Mouse (Mus musculus) adrenal gland, adult (tissue): ENCODE data around the gene Ttyh3.

ENCODE experiments used
- DNase-seq, 2 experiments: peaks; one replicate each; pipeline ENCODE4 v3.0.0; 2022 to 2023; ENCODE audit warnings: low spot score in 1 of 2; ENCODE audit not compliant: inconsistent age in 2 of 2

The Ttyh3 gene

DNA sequence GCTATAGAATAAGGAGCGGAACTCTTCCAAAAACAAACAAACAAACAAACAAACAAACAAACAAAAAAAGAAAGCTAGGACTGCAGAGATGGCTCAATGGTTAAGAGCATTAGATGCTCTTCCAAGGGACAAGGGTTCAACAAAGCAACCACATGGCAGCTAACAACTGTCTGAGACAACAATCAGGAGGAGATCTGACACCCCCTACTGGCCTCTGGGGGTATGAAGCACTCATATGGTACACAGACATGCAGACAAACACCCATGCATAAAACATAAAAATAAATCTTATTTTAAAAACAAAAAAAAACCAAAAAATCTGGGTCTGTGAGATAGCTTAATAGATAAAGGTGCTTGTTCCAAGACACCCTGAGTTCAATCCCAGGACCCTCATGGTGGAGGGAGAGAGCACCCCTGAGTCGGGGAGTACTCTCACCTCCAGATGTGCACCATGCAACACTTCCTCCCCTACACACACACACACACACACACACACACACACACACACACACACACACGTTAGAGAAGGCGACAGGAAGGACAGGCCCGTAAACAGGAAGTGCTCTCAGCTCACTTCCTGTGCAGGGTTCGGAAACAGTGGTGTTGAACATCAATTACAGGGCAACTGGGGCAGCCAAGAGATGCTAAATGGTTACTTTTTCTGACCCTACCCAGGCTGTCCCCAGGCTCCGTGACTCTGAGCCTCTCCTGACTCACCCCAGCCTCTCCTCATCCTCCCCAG lies 12.3 kb downstream of the Ttyh3 start:
- peak in 1 of 2 experiments; percentile 63 for DNase-seq

DNA sequence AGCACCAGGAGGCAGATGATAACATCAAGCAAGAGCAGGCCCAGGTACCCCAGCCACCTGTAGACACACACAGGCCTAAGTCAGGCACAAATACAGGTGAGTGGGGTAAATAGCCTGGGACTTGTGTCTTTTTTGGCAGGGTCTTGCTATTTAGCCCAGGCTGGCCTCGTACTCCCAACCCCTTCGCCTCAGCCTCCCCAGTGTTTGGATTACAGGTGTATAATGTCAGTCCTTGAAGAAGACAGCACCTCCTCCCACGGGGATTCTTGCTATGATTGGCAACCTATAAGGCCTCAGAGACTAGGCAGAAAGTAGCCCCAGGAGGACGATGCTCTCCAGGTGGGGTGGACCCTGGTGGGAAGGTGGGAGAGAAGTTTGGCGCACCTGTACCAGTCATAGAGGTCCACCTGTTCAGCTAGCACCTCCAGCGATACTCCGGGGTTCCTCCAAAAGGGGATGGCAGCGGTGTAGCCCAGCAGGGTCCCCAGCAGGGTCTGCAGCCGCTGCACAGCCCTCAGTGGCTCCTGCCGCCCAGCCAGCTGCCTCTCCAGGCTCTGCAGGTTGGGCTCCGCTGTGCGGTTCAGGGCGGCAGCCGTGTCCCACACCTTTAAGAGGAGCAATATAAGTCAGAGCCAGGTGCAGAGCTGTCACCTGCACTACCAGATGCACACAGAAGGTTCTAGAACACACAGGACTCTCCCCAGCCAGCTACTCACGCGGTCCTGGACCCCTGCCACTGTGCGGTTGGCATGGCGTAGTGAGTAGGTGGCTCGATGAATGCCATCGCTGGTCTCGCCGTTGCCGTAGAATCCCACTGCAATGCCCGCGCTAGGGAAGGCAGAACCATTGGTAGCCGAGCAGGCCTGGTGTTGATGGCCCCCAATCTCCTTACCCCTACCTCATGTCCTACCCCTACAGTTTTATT lies 13.8 kb downstream of the Ttyh3 start:
- no peak for DNase-seq

DNA sequence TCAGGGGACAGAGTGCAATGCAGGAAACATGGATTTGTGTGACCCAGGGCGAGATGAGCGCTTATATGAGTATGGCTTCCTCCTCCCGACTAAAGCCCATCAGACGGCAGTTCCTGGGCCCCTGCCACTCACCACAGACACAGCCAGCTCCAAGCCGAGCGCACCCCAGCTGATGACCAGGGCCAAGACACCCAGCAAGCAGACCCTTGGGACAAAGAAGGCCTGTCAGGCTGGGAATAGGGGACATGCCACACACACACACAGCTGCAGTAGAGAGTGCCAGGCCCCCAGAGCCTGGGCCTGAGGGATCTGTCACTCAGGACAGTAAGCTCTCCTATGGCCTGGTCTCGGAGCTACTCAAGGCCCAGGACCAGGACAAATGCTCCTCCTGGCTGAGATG lies 15.4 kb downstream of the Ttyh3 start:
- DNase-seq = no peak

DNA sequence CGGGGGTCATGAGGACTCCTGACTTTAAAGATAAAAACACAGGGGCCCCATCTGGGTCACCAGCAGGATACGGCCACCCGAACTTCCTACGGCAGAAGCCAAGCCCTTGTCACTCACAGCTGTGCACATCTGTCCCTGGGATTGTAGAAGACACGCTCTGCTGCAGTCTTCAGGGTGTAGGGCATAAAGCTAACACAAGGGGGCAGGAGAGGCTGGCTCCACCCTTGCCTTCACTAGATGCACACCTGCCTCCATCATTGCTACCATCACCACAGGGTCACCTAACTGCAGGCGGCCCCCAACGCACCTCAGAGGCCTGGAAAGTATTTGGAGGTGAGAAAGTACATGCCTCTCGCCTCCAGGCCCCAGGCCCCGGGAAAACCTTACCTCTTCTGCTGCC lies 19.8 kb downstream of the Ttyh3 start:
- DNase-seq = no peak

DNA sequence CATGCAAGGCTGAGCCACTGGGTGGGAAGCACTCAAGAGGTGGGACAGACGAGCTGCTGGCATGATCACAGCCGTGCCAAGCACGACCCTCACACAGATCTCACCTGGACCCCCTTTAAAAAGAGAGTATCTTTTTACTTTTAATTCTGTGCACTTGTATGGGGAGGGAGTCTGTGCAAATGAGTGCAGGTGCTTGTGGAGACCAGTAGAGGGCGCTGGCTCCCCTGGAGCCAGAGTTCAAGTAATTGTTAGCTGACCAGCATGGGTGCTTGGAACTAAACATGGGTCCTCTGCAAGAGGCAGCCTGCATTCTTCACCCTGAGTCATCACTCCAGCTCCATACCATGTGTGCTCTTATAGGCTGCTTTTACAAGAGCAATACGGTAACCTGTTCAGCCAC lies 21.3 kb downstream of the Ttyh3 start:
- no peak for DNase-seq

DNA sequence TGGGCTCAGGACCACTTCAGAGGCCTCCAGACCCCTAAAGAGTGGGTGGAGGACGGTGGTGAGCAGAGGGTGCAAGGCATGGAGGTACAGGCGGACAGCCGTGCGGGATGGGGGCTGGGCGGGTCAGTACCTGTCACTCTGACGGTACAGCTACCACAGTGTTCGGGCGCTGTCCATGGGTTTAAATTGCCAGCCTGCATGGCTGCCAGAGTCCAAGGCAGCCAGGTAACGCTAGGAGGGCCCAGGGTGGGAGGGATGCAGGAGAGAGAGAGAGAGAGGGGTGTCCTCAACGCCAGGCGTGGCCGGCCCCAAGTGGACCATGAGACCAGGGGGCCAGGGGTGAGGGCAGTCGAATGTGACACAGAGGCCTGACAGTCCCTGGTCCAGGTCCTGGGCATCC lies 23.9 kb downstream of the Ttyh3 start:
- no peak for DNase-seq

DNA sequence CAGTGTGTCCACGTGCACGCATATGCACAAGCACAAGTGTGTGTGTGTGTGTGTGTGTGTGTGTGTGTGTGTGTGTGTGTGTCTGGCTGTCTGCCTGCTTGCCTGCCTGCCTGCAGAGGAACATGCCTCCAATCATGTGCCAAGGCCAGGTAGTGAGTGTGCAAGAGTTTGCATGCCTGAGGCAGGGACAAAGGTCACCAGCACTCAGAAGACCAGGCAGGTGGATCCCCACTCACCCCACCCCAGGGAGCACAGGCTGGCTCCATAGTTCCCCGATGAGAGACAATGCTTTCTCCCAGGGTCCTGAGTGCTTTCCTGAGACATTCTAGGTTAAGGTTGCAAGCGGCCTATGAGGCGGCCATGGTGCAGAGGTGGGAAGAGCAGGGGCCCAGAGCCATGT lies 24.6 kb downstream of the Ttyh3 start:
- DNase-seq = no peak

DNA sequence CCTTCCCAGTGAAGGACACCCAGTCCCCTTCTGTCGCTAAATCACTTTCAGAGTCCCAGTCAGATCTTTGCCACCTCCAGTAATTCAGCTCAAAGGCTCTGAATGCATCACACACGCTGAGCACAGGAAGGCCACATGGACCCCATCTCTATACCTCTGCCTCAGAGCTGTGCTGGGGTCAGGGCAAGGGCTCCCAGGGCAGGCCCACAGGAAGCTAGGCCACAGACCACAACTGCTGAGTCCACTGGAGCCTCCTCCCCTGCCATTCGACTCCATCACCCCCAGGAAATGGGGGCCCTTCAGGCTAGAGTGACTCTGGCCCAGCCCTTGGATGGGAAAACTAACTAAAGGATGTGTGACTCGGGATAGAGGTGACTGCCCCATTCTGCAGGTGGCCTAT lies 25.0 kb downstream of the Ttyh3 start:
- DNase-seq = no peak

DNA sequence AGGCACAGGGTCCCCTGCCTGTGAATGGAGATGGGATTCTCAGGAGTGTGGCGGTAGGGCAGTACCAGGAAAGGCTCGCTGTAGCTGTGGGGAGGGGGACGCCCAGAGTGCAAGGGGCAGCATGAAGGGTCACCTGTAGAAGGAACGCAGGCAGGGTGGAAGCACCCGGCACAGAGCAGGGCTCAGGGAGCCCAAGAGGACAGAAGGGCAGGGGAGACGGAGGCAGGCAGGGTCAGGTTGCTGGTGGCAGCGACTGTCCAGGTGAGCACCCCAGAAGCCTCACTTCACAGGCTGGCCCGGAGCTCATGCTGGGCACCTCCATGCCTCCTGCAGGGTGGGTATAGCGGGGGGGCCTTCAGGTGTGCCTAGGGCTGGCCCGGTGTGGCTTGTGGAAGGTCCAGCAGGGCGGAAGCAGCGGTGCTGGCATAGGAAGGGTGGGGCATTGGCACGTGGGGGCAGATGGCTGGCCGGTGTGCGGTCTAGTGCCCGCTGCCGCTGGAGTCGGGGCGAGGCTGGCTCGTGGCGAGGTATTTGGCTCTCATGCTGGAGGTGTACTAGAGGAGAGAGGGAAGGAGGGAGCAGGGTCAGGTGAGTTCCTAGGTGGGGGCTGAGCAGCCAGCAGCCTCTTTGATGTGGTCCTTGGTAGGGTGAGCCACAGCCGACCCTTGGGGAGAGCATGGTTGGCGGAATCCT lies 25.7 kb downstream of the Ttyh3 start:
- DNase-seq = no peak

DNA sequence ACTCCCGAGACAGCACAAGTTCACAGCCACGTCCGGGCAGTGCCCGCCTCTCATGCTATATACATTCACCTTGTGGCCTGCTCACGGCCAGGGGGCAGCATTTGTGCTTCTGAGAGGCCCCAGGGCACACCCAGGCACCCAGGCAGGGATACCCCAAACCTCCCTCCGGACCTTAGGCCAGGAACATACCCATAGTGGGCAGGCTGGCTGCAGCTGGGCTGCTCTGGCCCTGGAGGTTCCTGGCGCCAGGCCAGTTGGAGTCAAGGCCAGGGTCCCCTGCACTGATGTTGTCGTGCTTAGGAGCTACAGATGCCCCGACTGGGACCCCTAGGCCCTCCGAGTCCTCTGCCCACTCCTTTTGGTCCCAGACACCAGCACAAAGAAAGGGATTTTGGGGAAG lies 27.3 kb downstream of the Ttyh3 start:
- DNase-seq = peak in 1 of 2 experiments; percentile 78

DNA sequence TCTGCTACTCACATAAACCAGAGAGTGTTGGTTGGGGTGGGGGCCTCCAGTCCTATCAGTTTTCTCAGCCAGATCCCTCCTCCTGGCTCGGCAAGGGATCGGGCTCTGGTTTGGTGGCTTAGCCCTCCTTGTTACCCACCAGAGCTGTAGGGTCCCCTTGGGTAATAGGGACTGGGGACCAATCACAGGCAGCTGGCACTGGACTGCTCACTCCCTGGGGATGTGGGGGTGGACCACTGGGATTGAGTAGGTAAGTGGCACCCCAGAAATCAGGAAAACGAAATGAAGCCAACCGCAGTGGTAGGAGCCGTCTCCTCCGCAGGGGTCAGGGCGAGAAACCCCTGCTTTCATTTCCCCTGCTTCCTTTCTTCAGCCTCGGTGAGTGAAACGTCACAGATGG lies 27.7 kb downstream of the Ttyh3 start:
- no peak for DNase-seq

DNA sequence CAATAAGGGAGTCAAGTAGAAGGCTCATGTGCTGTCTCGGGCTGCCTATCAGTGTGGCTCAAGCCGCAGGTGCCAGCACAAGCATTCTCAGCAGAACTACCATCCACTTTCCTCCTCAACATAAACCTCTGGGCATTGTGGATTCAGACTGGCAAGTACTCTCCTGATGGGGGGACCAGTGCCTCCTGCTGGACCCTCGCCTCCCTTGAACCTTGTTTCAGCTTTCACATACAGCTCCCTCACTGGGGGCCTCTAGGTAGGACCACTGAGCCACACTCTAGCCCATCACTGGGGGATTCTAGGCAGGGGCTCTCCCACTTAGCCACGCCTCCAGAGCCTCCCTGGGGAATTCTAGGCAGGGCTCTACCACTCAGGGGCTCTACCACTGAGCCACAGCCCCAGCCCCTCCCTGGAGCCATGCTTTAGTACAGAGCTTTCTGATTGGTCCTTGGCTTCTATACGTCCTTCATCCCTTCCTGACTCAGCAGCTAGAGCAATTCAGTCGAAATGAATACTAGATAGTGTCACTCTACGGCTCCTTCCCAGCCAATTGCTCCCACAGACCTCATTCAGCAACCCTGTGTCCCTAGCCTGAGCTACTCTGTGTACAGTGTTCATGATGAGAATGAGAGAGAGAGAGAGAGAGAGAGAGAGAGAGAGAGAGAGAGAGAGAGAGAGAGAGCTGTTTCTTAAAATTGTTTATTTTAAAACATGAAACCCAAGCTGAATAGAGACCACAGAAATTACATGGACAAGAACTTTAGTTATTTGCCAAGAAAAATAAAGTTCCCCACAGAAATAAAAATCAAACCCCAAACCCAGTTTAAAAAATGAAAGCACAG lies 28.7 kb downstream of the Ttyh3 start:
- no peak for DNase-seq

DNA sequence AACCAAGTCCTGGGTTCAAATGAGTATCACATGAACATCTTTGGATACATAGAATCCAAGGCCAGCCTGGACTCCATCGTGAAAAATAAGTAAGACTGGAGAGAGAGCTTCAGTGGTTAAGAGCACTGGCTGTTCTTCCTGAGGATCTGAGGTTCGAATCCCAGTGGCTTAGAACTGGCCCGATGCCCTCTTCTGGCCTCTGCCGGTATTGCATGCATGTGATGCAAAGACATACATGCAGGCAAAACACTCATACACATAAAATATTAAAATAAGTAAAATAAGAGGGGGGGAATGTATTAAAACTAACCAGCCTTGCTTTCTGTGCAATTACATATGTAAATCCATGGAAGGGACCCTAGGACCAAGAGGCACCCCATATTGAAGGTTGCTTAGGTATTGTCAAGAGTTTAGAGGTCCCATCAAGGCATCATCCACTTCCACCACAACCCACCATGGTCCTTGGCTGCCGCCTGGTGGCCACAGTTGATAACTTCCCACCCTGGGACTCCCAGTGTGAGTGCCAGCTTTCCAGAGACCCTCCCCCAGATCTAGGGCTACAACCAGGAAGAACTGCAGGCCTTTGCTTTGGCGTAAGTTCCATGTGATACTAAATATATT lies 29.6 kb downstream of the Ttyh3 start:
- peak; percentile 72 to 92 for DNase-seq

DNA sequence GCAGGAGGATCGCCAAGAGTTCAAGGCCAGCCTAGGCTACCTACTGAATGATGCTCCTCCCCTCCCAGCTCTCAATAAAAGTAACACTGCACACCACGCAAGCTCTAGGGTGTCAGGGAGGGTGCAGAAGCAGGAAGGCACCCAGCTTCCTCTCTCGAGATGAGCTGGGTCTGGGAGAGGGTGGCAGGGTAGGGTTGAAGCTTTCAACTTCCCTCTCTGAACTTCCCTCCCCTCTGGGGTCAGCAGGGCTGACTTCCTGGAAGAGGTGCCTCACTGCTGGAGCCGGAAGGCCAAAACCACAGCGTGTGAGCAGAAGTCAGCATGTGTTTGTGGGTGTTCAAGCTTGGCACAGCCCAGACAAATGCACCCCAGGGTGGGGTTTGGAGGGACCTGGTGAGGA lies 31.1 kb downstream of the Ttyh3 start:
- peak; percentile 63 to 77 for DNase-seq

DNA sequence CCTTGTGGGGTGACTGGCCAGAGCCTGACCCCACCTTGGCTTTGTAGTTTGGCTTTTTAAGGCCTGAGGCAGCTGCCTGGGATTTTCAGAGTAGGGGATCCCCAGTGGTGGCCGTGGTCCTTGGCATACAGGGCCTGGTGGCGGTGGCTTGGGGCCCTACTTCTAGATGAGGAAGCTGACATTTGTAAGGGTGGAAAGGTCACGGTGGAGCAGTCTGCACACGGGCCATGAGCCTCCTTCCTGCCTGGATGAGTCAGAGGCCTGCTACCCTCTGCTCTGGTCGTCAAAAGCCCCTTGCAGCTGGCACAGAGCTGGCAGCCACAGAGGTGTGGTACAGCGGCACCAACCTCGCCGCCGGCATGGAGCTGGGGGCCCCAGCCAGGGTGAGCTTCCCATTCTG lies 32.1 kb downstream of the Ttyh3 start:
- peak; percentile 59 to 80 for DNase-seq

DNA sequence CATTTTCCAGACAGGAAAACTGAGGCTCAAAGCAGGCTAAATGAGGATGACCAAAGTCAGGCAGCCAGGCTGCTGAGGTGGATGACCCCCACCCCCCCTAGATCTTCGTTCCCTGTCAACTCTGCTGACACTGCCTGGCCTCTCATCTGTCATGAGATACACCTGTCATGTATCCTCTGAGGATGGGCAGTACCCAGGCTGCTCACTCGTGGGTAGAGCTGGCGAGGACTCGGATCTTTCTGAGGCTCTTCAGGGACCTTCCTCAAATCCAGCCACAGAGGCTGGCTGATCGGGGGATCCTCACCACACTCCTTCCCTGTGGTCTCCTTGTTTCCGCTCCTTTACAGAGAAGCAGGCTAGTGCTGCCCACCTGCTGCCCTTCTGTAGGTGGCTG lies 32.7 kb downstream of the Ttyh3 start:
- DNase-seq = peak in 1 of 2 experiments; percentile 39

DNA sequence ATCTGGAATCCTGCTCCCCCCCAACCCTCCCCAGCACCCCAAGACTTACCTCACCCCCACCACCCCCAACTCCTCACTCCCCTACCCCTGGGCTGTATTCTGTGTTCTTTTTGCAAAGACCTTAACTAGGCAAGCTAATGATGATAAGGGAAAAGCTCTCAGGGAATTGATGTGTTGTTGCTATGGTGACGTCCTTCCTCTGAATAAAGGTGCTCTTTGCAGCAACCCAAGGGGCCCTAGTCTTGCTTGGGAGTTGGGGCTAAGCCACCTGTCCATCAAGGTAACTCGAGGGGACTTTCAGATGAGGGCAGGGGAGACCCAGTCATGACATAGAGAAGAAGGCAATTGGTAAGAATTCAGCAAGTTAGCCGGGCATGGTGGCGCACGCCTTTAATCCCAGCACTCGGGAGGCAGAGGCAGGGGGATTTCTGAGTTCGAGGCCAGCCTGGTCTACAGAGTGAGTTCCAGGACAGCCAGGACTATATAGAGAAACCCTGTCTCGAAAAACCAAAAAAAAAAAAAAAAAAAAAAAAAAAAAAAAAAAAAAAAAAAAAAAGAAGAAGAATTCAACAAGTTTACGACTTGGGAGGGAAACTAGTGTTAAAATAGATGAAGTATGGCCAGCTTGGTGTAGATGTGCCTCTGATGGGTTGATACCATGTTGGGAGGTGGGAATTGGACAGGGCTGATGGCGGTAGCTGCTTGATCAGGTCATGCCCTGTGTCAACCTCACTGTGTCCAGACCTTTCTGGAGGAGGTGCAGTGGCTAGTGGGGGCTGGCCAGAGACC lies 33.3 kb downstream of the Ttyh3 start:
- peak in 1 of 2 experiments; percentile 35 for DNase-seq

DNA sequence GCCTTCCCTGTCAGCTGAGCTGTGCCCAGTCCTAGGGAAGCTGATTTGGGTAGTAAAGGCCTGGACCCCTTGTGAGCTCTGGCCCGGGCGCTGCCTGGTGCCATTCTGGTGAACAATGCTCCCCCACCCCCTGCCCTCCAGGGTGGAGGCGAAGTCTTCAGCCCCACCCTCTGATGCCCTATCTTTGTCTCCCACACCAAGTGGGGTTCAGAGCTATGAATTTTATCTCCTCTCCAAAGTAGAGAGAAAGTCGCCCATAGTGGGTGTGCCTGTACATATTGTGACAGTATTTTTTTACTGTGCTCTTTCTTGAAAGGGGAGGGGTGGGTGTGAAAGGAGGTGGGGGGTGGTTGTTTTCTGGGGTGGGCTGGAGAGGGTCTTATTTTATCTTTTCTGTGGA lies 34.0 kb downstream of the Ttyh3 start:
- DNase-seq = no peak

DNA sequence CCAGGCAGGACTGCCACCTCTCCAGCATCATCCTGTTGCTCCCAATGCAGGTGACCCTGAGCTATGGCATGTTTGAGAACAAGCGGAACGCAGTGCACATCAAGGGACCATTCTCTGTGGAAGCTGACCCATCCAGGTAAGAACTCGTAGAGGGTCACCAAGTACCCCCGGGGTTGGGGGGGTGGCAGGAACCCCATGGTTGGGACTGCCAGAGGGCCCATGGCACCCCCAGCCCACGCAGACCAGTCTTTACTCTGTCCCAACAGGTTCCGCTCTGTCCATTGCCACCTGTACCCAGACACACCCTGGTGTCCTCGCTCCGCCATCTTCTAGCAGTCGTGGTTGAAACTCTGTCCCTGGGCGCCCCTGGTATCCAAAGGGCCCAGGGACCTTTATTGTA lies 34.7 kb downstream of the Ttyh3 start:
- DNase-seq = no peak

DNA sequence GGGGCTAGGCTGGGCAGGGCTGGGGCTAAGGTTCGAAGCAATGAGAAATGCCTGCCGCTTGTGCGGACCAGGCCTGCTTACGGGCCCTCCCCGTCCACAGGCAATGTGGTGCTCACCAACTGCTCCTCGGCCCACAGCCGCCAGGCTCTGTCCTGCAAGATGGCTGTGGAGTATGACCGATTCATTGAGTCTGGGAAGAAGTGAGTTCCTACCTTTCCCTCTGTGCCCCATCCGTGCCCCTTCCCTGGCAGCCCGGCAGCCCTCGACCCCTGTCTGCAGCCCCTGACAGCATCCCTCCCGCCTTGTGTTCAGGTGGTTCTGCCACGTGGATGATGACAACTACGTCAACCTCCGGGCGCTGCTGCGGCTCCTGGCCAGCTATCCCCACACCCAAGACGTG lies 36.6 kb downstream of the Ttyh3 start:
- DNase-seq = no peak
